Mouse (Mus musculus) gastrocnemius, postnatal 25 days (tissue): ENCODE results near the gene Pycr1. TPM values are rescaled to one million over a fixed set of nuclear protein-coding genes. Genes with fewer than 3 reads are reported as not detected.

Source experiments
- DNase-seq: peaks from one replicate; pipeline ENCODE4 v3.0.0; 2022
- total RNA-seq, 2 experiments: library from RNA; stranded (reverse); gene quantifications; 1 replicate in 1 of 2; 2 replicates in 1 of 2; pipeline ENCODE4 v1.2.3; 2021

Pycr1 gene
- total RNA-seq, 2 experiments from 2014 or later: 6.7 to 6.8 TPM

- DNase-seq: peak; percentile 69
These were observed 15.4 kb upstream of the Pycr1 start for GRCm38 (mm10) chr11:120658876-120659410.

GRCm38 (mm10) chr11:120657301-120657700 is 13.7 kb upstream of the Pycr1 start:
- DNase-seq: no peak

- no peak for DNase-seq
These were observed 11.2 kb upstream of the Pycr1 start for GRCm38 (mm10) chr11:120654741-120655140.

- DNase-seq: no peak
These were observed 8.3 kb upstream of the Pycr1 start for GRCm38 (mm10) chr11:120651872-120652271.

- DNase-seq: peak; percentile 74
These were observed 4.5 kb upstream of the Pycr1 start, which contains the start of gene Myadml2 for GRCm38 (mm10) chr11:120648001-120648476. Myadml2 (minus strand) TSS chr11:120648158.

- DNase-seq: peak; percentile 9
These were observed 3.7 kb upstream of the Pycr1 start for GRCm38 (mm10) chr11:120647047-120647830.

GRCm38 (mm10) chr11:120642939-120643600 is 499 bp downstream of the Pycr1 start:
- DNase-seq: no peak

- DNase-seq: no peak
These were observed 1.7 kb downstream of the Pycr1 start for GRCm38 (mm10) chr11:120641869-120642268.

GRCm38 (mm10) chr11:120641255-120641654 is 2.3 kb downstream of the Pycr1 start:
- no peak for DNase-seq

GRCm38 (mm10) chr11:120634810-120635209 is 8.8 kb downstream of the Pycr1 start:
- no peak for DNase-seq

- peak; percentile 94 for DNase-seq
These were observed 9.8 kb downstream of the Pycr1 start, which contains the start of gene Mafg for GRCm38 (mm10) chr11:120633520-120634343. Mafg (minus strand) TSS chr11:120633600.

- peak; percentile 79 for DNase-seq
These were observed 10.7 kb downstream of the Pycr1 start for GRCm38 (mm10) chr11:120632559-120633519.

GRCm38 (mm10) chr11:120631726-120632448 is 11.7 kb downstream of the Pycr1 start:
- no peak for DNase-seq

- DNase-seq: no peak
These were observed 12.5 kb downstream of the Pycr1 start for GRCm38 (mm10) chr11:120630881-120631725.

GRCm38 (mm10) chr11:120630401-120630871 is 13.1 kb downstream of the Pycr1 start:
- no peak for DNase-seq

- peak; percentile 72 for DNase-seq
These were observed 13.7 kb downstream of the Pycr1 start for GRCm38 (mm10) chr11:120629911-120630310.

GRCm38 (mm10) chr11:120629341-120629730 is 14.2 kb downstream of the Pycr1 start:
- DNase-seq: peak; percentile 56

- DNase-seq: peak; percentile 15
These were observed 14.8 kb downstream of the Pycr1 start for GRCm38 (mm10) chr11:120628601-120629340.
